Mouse (Mus musculus) bone marrow macrophage, adult 2 months (primary cell): ENCODE data around the gene Nudt17.

Experiments used
- CTCF ChIP-seq: IDR thresholded peaks from 2 replicates; pipeline ENCODE4 v1.5.1; 2012; ENCODE audit warnings: low read depth, mild to moderate bottlenecking, low read length, moderate library complexity
- POLR2A ChIP-seq: IDR thresholded peaks from 2 replicates; pipeline ENCODE4 v1.6.1; 2012; ENCODE audit warnings: mild to moderate bottlenecking, low read depth, low read length, borderline replicate concordance

DNA sequence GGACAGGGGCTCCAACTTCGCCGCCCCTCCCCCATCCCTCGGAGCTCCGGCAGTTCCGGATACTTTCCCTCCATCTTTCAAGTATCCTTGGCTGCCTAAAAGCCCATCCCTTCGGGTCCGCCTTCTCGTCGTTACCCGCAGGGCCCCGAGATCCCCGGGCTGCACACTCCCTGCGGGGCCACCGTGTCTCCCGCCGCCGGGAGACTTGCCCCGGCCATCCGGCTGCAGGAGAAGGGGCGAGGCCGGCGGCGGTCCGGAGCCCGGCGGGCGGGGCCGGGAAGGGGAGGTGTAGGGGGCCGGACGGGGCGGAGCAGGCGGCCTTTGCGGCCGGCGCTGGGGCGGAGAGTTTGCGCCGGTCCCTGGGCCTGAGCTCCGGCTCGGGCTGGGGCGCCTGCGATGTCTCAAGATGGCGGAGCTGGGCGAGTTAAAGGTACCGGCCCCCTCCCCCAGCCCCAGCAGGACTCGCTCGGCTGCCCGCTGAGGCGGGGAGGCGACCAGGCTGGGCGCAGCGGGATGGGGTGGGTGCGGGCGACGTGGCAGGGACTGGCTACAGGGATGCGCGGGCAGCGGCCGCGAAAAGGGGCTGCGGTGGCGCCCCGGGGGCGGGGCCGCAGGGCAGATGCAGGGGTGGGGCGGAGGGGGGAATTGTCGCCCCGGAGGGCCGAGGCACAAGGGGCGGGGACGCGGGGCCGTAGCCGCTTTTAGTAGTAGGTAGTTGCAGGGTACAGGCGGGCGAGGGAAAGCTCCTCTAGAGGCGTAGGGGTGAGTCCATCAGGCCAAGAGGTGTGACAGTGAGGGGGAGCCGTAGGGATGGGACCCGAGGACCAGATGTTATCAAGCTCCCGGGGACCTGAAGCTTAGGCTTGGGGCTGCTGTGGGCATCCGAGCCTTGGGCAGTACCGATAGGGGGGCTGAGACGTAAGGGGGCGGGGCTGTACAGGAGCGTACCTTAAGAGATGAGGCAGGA is 11.3 kb downstream of the Nudt17 start:
- TF ChIP-seq CTCF (no peak), POLR2A (no peak)
